Mouse (Mus musculus): Measurements from ENCODE around the gene Inpp5b. TPM values are rescaled to one million over a fixed set of nuclear protein-coding genes. Genes with fewer than 3 reads are reported as not detected.

Inpp5b gene
- total RNA-seq, 2 experiments from 2014 or later, result 35.8 to 49.7 TPM

DNA sequence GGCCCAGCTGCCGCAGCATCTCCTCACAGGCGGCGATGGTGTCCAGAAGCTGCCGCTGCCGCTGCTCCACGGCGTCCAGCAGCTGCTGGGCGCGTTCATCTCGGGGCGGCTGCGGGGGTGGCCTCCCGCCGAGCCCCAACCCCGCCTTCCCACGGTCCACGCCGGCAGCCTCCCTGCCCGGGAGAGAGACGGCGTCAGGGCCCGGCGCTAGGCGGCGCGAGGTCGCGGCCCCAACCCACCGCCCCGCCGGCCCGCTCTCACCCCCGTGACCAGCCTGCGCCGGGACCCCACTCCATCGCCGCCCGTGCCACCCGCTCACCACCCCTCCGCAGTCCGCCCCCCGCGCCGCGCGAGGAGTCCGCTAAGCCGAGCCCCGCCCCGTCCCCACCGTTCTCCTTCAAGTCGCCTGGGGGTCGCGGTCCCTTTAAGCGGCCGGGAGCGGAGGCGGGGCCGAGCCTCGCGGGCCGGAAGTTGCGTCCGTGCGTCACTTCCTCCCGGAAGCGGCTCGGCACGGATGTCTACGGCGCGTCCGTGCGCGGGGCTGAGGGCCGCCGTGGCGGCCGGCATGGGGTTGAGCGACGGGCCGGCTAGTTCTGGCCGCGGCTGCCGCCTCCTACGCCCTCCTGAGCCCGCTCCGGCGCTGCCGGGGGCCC is 108.7 kb downstream of the Inpp5b start, which contains the start of gene Yrdc:
Gene Yrdc, plus strand, starts transcription at position 419 of the 653 bp plus-strand sequence.
- intact Hi-C loops (cut with DNase I), result loop anchor here (1.0 to 5.0 kb wide), 2 partner anchors 42 to 48 kb away; partner anchors contain the start of gene Mtf1
- peak; percentile 95 to 96 for DNase-seq (ENCODE audit: low spot score in 2 of 2)

Small RNAs within 50 kb of the gene (microRNA-seq; reads per million reads assigned to microRNA genes)
- gene Gm24721 (not detected), gene Mir697 (not detected), gene Mir698 (0.76 reads per million)

Other genes starting within 250 kb of the Inpp5b start
- under 1 TPM in 1 of 2 experiments, not detected in 1; 0.79 TPM for gene 3100002H09Rik, start 131.0 kb upstream of the Inpp5b start, total RNA-seq (2021)
- gene Pou3f1, start 85.0 kb upstream of the Inpp5b start, total RNA-seq (2021), result 10 to 100 TPM; 14.8 to 21.6 TPM
- gene Utp11, start 48.2 kb upstream of the Inpp5b start, total RNA-seq (2021), result 10 to 100 TPM; 14.4 to 15.1 TPM
- 1 to 10 TPM; 1.6 to 1.9 TPM for gene Fhl3, start 41.1 kb upstream of the Inpp5b start, total RNA-seq (2021)
- gene Sf3a3, start 27.1 kb upstream of the Inpp5b start, total RNA-seq (2021), result 10 to 100 TPM; 31.8 to 37.3 TPM
- 10 to 100 TPM; 20.8 to 28.1 TPM for gene Mtf1, start 60.3 kb downstream of the Inpp5b start, total RNA-seq (2021)
- 10 to 100 TPM; 31.4 to 35.2 TPM for gene Yrdc, start 108.8 kb downstream of the Inpp5b start, total RNA-seq (2021)
- gene 1110065P20Rik, start 109.3 kb downstream of the Inpp5b start, total RNA-seq (2021), result 10 to 100 TPM; 75.1 to 84.6 TPM
- 10 to 100 TPM; 48.4 to 58.0 TPM for gene Maneal, start 120.3 kb downstream of the Inpp5b start, total RNA-seq (2021)
- 10 to 100 TPM; 40.4 to 67.2 TPM for gene Epha10, start 139.0 kb downstream of the Inpp5b start, total RNA-seq (2021)
- gene 9930104L06Rik, start 195.2 kb downstream of the Inpp5b start, total RNA-seq (2021), result 10 to 100 TPM; 17.6 to 20.8 TPM
- gene Cdca8, start 197.5 kb downstream of the Inpp5b start, total RNA-seq (2021), result 1 to 10 TPM; 1.4 to 1.5 TPM
- gene Rspo1, start 244.6 kb downstream of the Inpp5b start, total RNA-seq (2021), result 10 to 100 TPM; 14.2 to 16.7 TPM